Mouse (Mus musculus) small intestine, adult 2 months (tissue): Measurements from ENCODE around the gene Gm21190.
"Not testable (repeated sequence)": the region's sequence is repeated elsewhere in the genome, so short reads cannot be mapped to it uniquely, and the experiment has no call there.

ENCODE experiments used
- CTCF ChIP-seq: fragments of 200-500 bp; IDR thresholded peaks from 2 replicates; pipeline ENCODE4 v1.5.1; 2012; ENCODE audit warnings: low read depth, mild to moderate bottlenecking, control low read depth, inconsistent platforms, low read length, moderate library complexity, mixed read lengths; ENCODE audit not compliant: insufficient replicate concordance, insufficient read length; ENCODE audit errors: extremely low read depth
- POLR2A ChIP-seq: fragments of 200-500 bp; IDR thresholded peaks from 2 replicates; pipeline ENCODE4 v1.6.1; 2012; ENCODE audit warnings: low read depth, mild to moderate bottlenecking, control low read depth, inconsistent platforms, low read length, moderate library complexity

DNA sequence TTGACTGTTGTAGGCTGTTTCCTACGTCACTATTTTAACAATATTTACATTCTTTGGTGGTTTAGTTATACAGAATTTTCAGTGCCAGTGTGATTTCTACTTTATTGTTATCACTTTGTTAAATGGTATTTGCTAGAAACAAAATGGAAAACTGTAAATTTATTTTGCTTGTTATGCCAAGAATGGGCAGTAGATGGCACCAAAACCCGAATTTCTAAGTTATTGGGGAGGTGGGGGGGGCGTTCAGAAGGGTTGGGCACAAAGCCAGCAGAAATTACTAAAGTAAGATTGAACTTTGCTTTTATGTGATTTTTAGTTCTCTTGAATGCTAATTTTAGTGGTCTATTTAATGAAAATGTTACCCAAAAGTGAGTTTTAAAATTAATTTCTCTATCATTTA lies 20.6 kb upstream of the Gm21190 start:
- not testable (repeated sequence) for TF ChIP-seq POLR2A, CTCF
